Mouse (Mus musculus): ENCODE measurements around the gene Depdc1b.

The Depdc1b gene

DNA sequence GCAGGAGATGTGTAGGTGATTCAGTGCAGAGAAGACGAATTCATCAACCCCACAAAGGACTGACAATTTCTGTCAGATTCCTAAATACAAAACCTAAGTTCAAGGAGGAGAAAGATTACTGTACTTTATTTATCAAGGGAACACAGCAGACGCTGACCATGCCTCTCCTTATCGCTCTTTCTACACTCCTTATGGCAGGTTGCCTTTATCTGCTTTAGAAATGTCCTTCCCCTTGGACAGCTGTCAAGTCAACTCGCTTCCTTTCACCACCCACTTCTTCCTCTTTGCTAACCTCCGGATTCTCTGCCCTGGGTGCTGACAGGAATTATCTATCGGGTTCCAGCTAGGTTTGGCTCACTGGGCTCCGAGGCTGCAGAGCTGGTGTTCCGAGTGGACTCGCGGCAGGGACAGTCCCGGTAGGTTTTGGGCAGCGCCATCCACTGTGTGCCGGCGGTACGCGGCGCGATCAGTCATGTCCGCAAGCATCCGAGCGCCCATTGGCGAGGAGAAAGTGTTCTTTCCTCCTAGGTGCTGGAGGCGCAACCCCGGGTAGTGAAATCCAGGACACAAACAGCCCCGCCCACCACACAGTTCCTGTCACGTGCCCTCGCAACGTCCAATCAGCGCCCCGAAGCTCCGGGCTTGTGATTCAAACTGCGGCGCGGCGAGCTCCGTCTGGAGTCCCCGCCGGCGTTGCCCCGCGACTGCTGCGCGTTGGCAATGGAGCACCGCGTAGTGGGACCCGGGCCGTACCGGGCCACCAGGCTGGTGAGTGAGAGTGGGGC, at the start of gene Depdc1b:
Gene Depdc1b, plus strand, starts transcription at position 631 of the 785 bp plus-strand sequence.
- DNase-seq (ENCODE audit: low spot score): peak; percentile 97

DNA sequence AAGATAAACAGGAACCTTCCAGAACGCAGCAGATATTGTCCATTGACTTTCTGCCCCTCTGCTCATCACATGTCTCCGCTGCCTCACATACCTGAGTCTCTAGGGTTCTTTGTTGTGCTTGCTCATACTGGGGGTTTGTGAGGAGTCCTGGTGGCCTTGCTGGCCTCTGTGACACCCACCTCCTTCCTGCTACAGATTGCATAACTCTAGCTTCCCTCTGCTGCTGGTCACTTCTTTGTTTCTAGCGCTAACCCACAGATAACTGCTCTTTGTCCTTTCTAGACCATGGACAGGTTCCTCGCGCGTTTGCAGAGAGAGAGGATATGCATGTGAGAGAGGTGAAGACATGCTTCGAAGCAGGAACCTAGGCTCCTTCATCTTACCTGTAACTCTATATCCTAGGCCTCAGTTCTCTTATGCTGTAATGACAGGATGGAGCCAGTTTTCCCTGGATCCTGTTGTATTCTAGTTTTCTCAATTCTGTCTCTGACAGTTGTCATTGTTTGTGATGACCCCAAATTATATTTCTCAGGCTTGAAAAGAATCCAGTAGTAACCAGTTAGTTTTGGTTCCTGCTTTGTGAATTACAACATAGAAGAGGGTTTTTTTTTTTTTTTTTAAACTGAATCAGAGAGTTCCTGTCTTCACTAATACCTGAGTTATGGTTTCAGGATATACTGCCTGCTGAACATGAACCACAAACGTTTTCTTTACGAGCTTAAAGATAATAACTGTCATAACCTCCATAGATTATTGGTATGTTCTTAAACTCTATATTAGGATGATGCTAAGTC, 48.1 kb upstream of the Depdc1b start:
- DNase-seq (ENCODE audit: low spot score): no peak

DNA sequence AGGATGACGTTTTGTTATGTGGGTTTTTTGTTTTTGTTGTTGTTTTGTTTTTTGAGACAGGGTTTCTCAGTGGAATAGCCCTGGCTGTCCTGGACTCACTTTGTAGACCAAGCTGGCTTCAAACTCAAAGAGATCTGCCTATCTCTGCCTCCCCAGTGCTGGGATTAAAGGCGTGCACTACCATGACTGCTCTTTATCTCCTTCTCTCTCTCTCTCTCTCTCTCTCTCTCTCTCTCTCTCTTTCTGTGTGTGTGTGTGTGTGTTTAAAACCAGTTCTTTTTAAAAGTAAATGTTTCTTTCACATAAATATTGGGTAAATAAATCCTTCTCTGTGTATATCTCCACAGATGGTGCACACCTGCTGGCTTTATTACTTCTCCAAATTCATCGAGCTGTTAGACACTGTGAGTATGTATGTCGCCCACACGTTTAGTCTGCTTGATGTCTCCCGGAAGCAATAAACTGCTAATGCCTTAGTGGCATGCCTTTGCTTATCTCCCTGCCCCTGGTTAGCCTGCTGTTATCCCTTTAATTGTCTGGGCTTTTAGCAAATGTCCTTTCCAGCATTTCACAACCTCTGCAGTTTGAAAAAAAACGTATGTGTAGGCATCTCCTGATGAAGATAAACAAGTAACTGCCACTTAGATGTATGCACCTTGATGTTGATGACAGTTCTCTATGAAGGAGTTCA, 44.5 kb upstream of the Depdc1b start:
- no peak for DNase-seq (ENCODE audit: low spot score)

DNA sequence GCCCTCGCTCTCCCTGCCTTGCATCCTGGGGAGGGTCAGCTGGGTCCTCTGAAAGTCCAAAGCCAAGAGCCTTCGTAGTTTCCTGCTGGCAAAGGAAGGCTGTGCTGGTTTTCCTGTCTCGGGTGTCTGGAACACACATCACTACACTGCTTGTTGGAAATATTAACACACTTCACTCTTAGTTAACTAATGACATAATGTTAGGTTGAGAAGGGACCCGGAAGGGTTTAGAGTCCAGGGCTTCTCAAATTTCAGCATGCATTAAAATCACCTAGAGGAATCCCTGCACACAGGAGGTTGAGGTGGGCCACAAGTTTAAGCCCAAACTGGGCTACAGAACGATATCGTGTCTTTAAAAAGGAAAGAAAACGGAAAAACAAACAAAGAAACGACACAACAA, 43.8 kb upstream of the Depdc1b start:
- DNase-seq (ENCODE audit: low spot score): no peak

DNA sequence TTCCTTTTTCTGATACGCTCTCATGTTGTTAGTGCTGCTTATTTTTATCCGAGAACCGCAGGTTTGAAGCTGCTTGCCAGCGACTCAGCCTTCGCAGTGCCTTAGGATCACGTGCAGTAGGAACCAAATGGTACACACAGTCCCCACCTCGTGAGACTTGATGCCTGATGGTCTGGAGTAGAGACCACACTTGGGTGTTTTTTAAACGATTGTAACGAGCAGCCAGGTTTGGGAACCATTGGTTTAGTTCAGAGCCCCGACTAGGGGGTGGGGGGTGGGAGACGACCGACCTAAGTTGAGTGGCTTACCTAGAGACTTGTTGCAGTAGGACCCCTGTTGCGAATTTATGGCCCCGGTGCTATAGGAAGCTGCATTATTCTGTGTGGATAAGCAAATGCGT, 43.1 kb upstream of the Depdc1b start:
- DNase-seq (ENCODE audit: low spot score): no peak

DNA sequence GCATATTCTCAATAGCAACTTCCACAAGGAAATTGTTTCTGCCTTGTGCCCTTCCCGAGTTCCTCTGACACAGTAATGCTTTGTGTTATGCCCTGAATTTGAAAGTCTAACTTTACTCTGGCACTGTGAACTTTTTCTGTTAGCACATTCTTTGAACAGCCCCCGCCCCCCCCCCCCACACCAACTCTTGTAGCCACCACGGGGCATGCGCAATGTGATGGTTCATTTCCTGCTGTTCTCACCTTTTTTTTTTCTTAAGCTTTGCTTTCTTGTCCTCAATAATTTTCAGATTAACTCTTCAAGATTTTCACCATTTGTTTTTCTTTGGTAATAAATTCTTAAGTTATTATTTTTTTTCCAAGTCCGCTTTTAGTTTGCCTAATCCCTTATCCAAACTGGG, 42.7 kb upstream of the Depdc1b start:
- DNase-seq (ENCODE audit: low spot score): no peak

DNA sequence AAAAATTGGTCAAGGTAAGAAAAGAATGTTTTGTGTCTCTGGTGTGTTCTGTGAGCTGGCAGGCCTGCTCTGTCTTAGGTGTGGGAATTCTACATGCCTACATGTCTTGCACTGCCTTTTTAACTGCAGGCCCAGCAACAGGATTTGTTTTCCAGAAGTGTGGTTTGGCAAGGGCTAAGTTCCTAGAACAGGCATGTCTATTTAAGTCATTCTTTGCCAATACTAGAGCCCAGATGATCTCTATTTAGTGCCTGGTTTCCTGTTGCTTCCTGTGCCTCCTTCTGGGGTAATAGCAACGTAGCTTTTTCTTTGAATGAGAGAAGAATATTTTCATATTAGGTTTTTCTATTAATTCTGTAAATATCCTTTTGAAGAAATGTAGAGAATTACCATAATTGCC, 39.6 kb upstream of the Depdc1b start:
- no peak for DNase-seq (ENCODE audit: low spot score)

DNA sequence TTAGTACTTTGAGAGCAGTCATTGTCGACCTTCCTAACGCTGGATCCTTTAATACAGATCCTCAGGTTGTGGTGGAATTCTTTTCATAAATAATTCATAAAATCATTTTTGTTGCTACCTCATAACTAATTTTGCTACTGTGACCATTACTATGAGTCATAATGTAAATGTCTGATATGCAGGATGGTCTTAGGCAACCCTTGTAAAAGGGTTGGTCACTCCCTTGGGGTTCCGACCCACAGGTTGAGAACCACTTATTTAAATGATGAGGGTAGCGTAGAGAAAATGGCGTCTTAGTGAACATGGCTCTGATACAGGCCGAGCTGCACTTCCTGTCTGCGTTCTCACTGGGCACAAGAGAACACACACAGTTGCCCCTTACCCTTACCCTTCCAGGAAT, 38.8 kb upstream of the Depdc1b start:
- no peak for DNase-seq (ENCODE audit: low spot score)

DNA sequence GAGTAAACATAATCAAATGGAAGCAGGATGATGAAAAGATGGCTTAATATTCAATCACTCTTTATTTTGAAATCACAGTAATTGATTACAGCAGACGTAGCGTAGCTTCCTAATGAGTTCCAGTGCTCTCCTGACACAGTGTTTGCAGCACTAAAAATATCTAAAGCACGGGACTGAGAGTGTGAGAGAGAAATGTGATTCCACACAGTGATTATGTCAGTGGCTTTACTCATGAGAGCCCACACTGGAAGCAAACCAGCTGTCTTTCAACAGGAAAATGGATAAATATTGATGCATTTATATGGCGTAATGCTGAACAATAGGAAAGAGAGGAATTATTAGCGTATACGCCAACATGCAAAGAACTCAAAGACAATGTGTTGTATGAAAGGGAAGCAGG, 37.5 kb upstream of the Depdc1b start:
- DNase-seq (ENCODE audit: low spot score): no peak

DNA sequence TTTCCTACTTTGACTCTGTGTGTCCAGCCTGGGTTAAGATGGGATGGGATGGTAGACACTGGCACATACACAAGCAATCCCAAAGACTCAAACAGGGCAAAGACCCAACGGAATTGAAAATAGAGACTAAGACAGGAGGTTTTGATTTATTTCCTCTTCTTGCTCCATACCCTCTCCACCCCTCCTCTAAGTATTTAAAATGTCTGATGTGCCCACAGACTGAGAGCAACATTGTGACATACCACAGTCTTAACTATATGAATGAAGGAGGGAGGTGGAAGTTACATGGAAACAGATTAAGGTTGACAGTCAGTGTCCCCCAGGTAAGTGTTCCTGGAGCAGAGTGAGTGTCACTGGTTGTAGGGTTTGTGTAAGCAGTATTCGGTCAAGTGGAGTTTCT, 31.8 kb upstream of the Depdc1b start:
- no peak for DNase-seq (ENCODE audit: low spot score)

DNA sequence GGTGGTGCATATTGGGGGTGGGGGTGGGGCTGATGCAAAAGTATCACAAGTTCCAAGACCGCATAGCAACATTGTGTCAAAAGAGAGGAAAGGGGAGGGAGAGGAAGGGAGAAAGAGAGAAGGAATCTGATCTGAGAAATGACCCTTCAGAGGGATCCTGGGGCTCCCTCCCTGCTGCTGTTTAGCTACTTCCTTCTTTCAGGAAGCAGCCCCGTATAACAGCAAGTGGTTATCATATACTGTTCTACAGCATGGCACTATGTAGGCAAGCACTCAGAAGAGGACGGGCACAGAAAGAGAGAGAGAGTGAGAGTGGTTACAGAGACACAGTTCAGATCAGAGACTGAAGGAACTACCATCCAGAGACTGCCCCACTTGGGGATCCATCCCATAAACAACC, 28.2 kb upstream of the Depdc1b start:
- no peak for DNase-seq (ENCODE audit: low spot score)

DNA sequence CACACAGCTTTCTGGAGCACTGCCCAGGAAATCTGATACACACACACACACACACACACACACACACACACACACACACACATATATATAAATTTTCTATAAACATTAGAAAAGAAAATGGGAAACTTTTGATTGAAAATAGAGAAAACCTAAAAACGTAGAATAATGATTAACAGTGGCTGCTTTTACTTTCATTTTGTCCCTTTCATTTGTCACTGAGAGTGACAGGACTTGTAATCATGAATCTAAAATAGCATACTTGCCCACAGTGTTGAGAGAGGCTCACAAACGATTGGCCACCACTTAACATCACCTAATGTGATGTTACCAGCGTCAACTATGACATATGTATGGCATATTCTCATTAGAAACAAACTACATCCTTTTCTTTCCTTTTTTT, 26.7 kb upstream of the Depdc1b start:
- DNase-seq (ENCODE audit: low spot score): no peak

DNA sequence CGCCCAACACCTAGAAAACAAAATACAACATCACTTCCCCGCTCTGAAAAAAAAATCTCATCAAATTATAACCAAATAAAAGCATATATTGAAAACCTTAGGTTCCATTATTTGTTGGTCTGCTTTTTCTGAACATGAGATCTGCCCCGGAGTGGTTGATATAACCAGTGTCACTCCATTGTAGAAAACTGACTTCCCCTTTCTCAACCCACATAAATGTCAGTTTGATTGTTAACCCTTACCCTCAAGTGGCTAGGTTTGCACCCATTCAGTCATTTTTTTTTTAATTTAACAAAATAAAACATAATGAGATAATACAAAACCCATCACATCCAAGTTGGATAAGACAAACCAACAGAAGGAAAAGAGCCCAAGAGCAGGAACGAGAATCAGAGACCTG, 25.8 kb upstream of the Depdc1b start:
- DNase-seq (ENCODE audit: low spot score): no peak

DNA sequence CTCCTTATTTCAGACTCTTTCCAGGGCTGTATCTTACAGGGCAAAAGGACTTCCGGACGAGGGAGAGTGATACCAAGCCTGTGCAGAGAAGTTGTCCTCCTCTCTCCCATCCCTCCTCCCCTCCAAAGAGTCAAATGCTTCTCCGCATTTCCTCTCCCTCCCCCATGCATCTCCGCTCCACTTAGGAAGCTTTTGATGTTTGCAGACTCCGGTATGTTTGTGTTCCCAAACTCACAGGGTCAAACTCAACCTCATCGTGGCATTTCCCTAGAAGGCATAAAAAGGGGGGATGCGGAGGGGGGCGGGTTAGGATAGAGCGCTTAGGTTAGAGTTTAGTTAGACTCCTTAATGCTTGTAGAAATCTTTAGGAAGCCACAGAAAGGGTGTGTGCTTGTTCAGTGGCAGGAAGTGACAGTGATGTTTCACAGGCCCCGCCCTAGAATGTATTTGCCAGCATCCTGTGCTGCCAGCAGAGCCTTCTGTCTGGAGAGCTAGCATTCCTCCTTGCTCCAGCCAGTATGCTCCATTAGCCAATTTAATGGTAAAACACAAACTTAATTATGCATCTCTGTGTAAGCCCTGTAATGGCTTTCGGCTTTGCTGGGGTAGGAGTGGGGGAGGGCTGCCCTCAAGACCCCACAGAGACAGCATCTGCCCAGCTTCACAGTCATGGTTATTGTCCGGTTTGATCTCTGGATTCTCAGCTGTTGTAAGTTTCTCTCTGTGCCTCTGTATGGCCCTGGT, 18.6 kb upstream of the Depdc1b start:
- DNase-seq (ENCODE audit: low spot score): peak; percentile 69

DNA sequence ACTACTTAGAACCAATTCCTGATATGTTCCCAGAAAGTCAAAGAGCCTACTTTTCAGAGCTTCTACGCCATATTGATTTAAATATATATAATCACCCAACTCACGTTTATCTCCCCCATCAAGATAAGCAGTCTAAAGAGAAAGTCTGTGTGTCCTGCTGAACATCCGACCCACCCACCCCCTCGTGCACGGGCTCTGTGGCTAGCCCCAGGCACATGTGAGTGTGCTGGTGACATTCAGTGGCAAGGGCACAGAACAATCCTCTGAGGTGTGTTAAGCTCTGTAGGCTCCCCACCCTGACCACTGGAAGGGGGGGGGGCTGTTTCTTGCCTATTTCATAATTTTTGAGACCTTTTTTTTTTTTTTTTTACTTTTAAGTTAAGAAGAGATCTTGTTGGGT, 17.9 kb upstream of the Depdc1b start:
- DNase-seq (ENCODE audit: low spot score): no peak

DNA sequence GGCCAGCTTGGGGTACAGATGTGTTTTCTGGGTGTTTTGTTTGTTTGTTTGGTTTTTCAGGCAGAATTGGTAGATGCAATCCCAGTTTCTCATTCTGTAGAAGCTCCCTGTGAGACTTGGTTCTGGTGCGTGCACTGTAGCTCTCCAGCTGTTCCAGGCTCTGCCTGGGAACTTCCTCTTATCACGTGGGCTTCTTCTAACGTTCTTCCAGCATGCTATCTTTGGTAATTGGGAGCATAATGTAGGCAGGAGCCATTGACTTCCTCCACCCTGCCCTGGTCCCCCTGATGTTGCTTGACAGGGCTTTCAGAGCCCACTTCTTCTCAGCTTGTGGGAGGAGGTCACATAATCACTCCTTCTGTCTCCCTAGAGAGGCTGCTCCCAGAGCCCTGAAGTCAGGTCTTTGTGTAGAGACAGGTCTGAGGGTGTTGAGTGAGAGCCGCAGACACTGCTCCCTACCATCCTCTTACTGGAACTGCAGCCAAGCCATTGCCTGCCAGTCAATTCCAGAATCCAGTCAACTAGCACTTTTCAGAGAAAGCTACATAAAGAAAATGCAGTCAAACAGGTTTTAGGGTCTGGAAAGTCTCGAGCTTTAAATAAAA, 15.7 kb upstream of the Depdc1b start:
- no peak for DNase-seq (ENCODE audit: low spot score)

DNA sequence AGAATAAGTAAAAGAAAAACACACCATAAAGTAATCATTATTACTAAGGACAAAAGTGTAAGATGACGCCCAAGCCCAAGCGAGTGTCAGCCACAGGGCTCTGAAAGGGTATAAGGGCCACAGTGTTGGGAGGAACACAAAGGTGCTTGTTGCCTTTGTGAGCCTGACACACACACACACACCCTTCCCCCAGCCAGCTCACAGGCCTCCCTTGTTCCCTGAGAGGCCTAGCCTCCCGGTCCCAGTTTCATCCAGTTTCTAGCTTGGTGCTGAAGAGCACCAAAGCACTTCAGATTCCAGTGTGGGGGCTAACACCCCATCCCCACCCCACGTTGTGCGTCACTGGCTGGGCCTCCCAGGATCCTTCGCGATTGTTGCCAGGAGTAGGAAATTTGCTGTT, 14.7 kb upstream of the Depdc1b start:
- DNase-seq (ENCODE audit: low spot score): no peak

DNA sequence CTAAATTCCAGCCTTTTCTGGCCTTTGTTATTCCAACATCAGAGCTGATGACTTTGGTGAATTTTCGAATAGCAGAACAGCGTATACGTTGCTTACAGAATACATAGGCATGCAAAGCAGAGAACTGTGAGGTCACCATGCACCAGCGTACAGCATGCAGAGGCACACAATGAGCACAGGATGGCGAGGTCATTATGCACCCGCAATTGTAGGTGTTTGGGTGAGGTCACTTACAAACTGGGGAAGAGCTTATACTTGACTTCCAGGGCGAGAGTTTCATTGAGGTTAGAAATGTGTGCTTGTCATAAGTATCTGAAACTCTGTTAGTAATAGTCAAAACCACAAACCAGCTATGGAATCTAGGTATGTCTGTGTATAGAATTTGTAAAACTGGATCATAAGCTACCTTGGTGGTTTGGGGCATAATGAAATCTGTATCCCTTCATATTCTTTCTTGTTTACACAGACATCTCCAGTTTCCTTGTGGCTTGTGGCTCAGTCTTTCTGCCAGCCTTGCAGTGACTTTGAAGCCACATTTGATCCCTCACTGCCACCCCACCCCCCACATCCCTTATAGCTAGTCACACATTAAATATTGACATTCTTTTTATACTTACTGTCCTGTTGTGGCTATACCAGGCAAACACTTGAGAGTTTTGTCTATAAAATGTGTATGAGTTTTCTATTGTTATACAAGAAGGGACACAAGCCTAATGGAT, 13.0 kb upstream of the Depdc1b start:
- DNase-seq (ENCODE audit: low spot score): no peak

DNA sequence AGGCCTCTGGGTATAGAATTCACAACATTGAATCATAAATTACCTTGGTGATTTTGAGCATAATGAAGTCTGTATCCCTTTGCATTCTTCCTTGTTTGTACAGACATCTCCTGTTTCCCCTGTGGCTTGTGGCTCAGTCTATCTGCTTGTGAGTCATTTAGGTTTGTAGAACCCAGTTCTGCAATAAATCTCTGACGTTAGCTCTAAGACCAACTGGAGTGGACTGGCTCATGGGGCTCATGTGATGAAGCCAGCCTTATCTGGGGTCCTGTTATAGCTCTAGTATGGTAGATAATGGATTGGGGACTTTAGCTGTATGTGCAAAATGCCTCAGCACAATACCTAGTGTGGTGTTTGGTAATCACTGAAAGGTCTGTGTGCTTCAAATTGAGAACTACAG, 12.3 kb upstream of the Depdc1b start:
- no peak for DNase-seq (ENCODE audit: low spot score)

DNA sequence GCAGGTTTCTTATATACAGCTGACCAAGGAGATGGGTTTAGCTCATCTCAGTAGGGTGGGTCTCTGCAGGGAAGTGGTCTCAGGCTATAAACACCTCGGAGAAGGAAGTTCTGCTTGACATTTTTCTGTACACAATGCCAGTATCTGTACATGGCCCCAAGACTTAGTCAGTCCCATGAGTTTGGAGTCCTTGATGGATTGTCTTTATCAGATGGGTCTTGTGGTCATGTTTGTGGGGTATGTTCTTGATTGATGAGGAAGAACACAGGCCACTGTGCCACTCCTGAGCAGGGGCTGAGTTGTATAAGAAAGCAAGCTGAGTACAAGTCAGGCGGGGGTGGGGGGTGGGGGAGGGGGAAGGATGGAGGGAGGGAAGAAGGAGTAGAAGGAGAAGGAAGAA, 11.5 kb upstream of the Depdc1b start:
- DNase-seq (ENCODE audit: low spot score): no peak

DNA sequence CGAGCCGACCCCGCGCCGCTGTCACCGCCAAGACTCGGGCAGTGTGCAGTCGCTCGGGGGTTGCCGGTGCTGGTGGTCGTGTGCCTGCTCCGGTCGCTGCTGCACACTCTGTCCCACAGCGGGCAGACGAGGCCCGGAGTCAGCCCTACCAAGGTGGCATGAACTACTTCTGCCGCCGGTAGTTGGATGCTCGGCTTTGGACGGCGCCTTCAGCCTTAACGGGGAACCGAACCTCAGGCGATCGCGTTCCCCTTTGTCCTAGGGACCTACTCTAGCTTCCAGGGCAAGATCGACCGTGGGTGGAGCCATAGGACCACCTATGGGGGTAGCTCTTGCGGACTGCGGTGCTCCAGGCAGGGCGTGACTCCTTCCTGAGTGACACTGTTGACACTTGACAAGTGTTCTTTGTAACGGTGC, 363 bp downstream of the Depdc1b start:
- DNase-seq (ENCODE audit: low spot score): no peak
